Mouse (Mus musculus): ENCODE measurements around the gene Hdac5. TPM values are rescaled to one million over a fixed set of nuclear protein-coding genes. Genes with fewer than 3 reads are reported as not detected.

The Hdac5 gene
- polyA plus RNA-seq, 1 experiment from 2014 or later, result 45.3 TPM

GRCm38 (mm10) chr11:102245581-102246272 lies 15.8 kb upstream of the Hdac5 start:
- Histone ChIP-seq H3K27me3 (ENCODE audit: control insufficient read depth, insufficient read depth, low read length) (no peaks in the 10 kb centered on the region), H3K9me3 (replicated peaks; ENCODE audit: control insufficient read depth, low read length) (no peaks in the 10 kb centered on the region), H3K9ac (ENCODE audit: low read depth, low read length) (no peak overlapping the region; the same call in 1 of the 2 replicates), H3K27ac (ENCODE audit: low read depth, low read length) (no peak overlapping the region), H3K4me3 (ENCODE audit: low read depth, low read length) (peak overlapping the region; percentile 40; the same call in 1 of the 2 replicates), H3K36me3 (ENCODE audit: control insufficient read depth, insufficient read depth, low read length) (no peaks in the 10 kb centered on the region), H3K4me2 (peak overlapping the region; percentile 81), H3K4me1 (ENCODE audit: control insufficient read depth, insufficient read depth, low read length) (peaks cover 16% of the 10 kb centered on the region)
- no peak for ATAC-seq (replicated peaks; ENCODE audit: insufficient number of reproducible peaks, low FRiP score, low TSS enrichment)
- 62% methylated on average over 14 of the region's 14 CpGs for WGBS (ENCODE audit: insufficient replicate concordance)

DNA sequence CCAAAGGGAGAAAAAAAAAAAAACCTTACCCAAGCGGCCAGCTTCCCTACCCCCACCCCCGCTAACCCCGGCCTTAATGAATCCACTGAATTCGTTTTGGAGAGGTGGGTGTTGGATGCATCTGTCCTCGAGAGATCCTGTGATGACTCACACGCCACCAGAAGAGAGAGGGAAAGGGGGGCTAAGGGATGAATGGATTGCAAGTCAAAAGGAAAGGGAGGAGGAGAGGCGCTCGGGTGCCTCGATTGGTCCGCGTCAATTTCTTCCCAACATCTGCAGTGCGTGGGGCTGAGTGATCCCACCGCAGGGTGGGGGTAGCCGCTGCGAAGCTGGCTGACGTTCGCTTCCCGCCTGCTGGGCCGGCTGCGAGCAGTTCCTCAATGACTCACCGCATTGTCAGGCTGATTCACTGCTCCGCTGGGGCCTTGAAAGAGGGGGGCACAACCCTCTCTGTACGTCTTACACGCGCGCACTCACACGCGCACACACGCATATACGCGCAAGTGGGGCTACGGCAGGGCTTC lies 15.0 kb upstream of the Hdac5 start:
- no peaks in the 10 kb centered on the region for H3K9me3 ChIP-seq (replicated peaks; ENCODE audit: control insufficient read depth, low read length)
- H3K4me1 ChIP-seq (ENCODE audit: control insufficient read depth, insufficient read depth, low read length), result peaks cover 16% of the 10 kb centered on the region
- 1% methylated on average over 32 of the region's 32 CpGs for WGBS (ENCODE audit: insufficient replicate concordance)
- ATAC-seq (replicated peaks; ENCODE audit: insufficient number of reproducible peaks, low FRiP score, low TSS enrichment), result peak; percentile 37; the same call in 1 of the 2 replicates
- peak overlapping the region; percentile 81 for H3K4me2 ChIP-seq
- no peaks in the 10 kb centered on the region for H3K27me3 ChIP-seq (ENCODE audit: control insufficient read depth, insufficient read depth, low read length)
- H3K4me3 ChIP-seq (ENCODE audit: low read depth, low read length), result peak overlapping the region; percentile 40
- H3K9ac ChIP-seq (ENCODE audit: low read depth, low read length), result peak overlapping the region; percentile 74
- no peak overlapping the region for H3K27ac ChIP-seq (ENCODE audit: low read depth, low read length)
- H3K36me3 ChIP-seq (ENCODE audit: control insufficient read depth, insufficient read depth, low read length), result no peaks in the 10 kb centered on the region

DNA sequence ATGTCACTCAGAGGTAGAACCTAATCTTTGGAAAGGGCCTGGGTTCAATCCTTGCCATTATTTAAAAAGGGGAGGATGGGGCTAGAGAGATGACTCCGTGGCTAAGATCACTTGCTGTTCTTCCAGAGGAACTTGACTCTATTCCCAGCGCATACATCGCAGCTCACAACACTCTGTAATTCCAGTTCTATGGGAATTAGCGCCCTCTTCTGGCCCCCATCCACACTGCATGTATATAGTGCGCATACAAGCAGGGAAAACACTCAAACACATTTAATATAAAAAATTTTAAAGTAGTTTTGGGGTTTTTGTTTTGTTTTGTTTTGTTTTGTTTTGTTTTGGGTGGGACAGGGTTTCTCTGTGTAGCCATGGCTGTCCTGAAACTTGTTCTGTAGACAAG lies 11.9 kb upstream of the Hdac5 start:
- no peak overlapping the region for H3K4me3 ChIP-seq (ENCODE audit: low read depth, low read length)
- no peaks in the 10 kb centered on the region for H3K36me3 ChIP-seq (ENCODE audit: control insufficient read depth, insufficient read depth, low read length)
- ATAC-seq (replicated peaks; ENCODE audit: insufficient number of reproducible peaks, low FRiP score, low TSS enrichment), result no peak
- H3K27ac ChIP-seq (ENCODE audit: low read depth, low read length), result no peak overlapping the region
- no peaks in the 10 kb centered on the region for H3K27me3 ChIP-seq (ENCODE audit: control insufficient read depth, insufficient read depth, low read length)
- no peak overlapping the region for H3K4me2 ChIP-seq
- no peaks in the 10 kb centered on the region for H3K9me3 ChIP-seq (replicated peaks; ENCODE audit: control insufficient read depth, low read length)
- 48% methylated on average over 5 of the region's 5 CpGs for WGBS (ENCODE audit: insufficient replicate concordance)
- no peak overlapping the region for H3K9ac ChIP-seq (ENCODE audit: low read depth, low read length)
- H3K4me1 ChIP-seq (ENCODE audit: control insufficient read depth, insufficient read depth, low read length), result peaks cover 9% of the 10 kb centered on the region; the same call in 1 of the 2 replicates

DNA sequence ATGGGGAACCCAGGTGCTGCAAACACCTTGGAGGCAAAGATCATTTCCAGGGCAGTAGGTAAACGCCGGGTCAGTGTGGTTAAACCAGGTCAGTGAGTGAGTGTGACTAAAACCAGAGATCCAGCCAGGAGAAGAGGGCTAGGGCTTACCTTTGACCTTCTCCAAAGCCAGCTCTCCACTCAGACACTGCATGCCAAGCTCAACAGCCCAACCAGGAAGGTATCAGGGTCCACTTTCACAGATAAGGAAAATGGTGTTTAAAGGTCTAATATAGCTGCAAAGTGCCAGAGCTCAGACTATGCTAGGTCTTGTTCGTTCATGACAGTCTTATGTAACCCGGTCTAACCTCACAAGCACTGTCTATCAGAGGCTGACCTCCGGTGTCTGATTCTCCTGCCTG lies 11.3 kb upstream of the Hdac5 start:
- Histone ChIP-seq H3K4me3 (ENCODE audit: low read depth, low read length) (no peak overlapping the region), H3K4me2 (no peak overlapping the region), H3K36me3 (ENCODE audit: control insufficient read depth, insufficient read depth, low read length) (no peaks in the 10 kb centered on the region), H3K9ac (ENCODE audit: low read depth, low read length) (no peak overlapping the region), H3K27ac (ENCODE audit: low read depth, low read length) (no peak overlapping the region), H3K4me1 (ENCODE audit: control insufficient read depth, insufficient read depth, low read length) (peaks cover 9% of the 10 kb centered on the region; the same call in 1 of the 2 replicates), H3K27me3 (ENCODE audit: control insufficient read depth, insufficient read depth, low read length) (no peaks in the 10 kb centered on the region), H3K9me3 (replicated peaks; ENCODE audit: control insufficient read depth, low read length) (no peaks in the 10 kb centered on the region)
- no peak for ATAC-seq (replicated peaks; ENCODE audit: insufficient number of reproducible peaks, low FRiP score, low TSS enrichment)
- WGBS (ENCODE audit: insufficient replicate concordance), result 66% methylated on average over 5 of the region's 5 CpGs

- Histone ChIP-seq H3K36me3 (ENCODE audit: control insufficient read depth, insufficient read depth, low read length) (no peaks in the 10 kb centered on the region), H3K9me3 (replicated peaks; ENCODE audit: control insufficient read depth, low read length) (no peaks in the 10 kb centered on the region), H3K9ac (ENCODE audit: low read depth, low read length) (no peak overlapping the region), H3K4me1 (ENCODE audit: control insufficient read depth, insufficient read depth, low read length) (peaks cover 9% of the 10 kb centered on the region; the same call in 1 of the 2 replicates), H3K27me3 (ENCODE audit: control insufficient read depth, insufficient read depth, low read length) (no peaks in the 10 kb centered on the region), H3K27ac (ENCODE audit: low read depth, low read length) (no peak overlapping the region), H3K4me3 (ENCODE audit: low read depth, low read length) (no peak overlapping the region), H3K4me2 (no peak overlapping the region)
- WGBS (ENCODE audit: insufficient replicate concordance), result 80% methylated on average over 6 of the region's 6 CpGs
- ATAC-seq (replicated peaks; ENCODE audit: insufficient number of reproducible peaks, low FRiP score, low TSS enrichment), result no peak
Measured at GRCm38 (mm10) chr11:102240636-102241035, 10.7 kb upstream of the Hdac5 start.

DNA sequence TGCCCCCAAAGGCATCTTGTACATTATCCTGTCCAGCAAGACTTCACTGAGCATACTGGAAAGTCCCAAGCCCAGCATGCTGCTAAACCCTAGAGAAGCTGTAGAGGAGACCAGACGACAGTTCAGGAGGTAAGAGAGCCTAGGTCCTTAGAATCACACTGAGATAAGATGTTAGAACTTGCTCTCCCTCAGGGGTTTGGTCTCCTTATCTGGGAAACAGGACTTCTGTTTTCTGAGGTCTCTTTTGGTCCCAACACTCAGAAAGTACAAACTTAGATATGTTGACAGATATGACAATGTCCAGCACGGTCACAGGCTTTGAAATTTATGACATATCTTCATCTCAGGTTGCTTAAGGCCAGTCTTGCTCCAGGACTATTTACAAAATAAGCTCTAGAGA lies 6.1 kb upstream of the Hdac5 start:
- Histone ChIP-seq H3K27me3 (ENCODE audit: control insufficient read depth, insufficient read depth, low read length) (no peaks in the 10 kb centered on the region), H3K4me3 (ENCODE audit: low read depth, low read length) (no peak overlapping the region), H3K9me3 (replicated peaks; ENCODE audit: control insufficient read depth, low read length) (no peaks in the 10 kb centered on the region), H3K36me3 (ENCODE audit: control insufficient read depth, insufficient read depth, low read length) (no peaks in the 10 kb centered on the region), H3K4me2 (no peak overlapping the region), H3K27ac (ENCODE audit: low read depth, low read length) (no peak overlapping the region), H3K4me1 (ENCODE audit: control insufficient read depth, insufficient read depth, low read length) (no peaks in the 10 kb centered on the region), H3K9ac (ENCODE audit: low read depth, low read length) (no peak overlapping the region)
- WGBS (ENCODE audit: insufficient replicate concordance), result 26% methylated on average over 2 of the region's 2 CpGs
- ATAC-seq (replicated peaks; ENCODE audit: insufficient number of reproducible peaks, low FRiP score, low TSS enrichment), result no peak

- peak overlapping the region; percentile 93 for H3K4me2 ChIP-seq
- H3K27ac ChIP-seq (ENCODE audit: low read depth, low read length), result peak overlapping the region; percentile 86
- no peaks in the 10 kb centered on the region for H3K27me3 ChIP-seq (ENCODE audit: control insufficient read depth, insufficient read depth, low read length)
- no peaks in the 10 kb centered on the region for H3K9me3 ChIP-seq (replicated peaks; ENCODE audit: control insufficient read depth, low read length)
- H3K9ac ChIP-seq (ENCODE audit: low read depth, low read length), result peak overlapping the region; percentile 93
- no peaks in the 10 kb centered on the region for H3K36me3 ChIP-seq (ENCODE audit: control insufficient read depth, insufficient read depth, low read length)
- H3K4me3 ChIP-seq (ENCODE audit: low read depth, low read length), result peak overlapping the region; percentile 98
- under 1% methylated on average over 28 of the region's 47 CpGs for WGBS (ENCODE audit: insufficient replicate concordance)
- ATAC-seq (replicated peaks; ENCODE audit: insufficient number of reproducible peaks, low FRiP score, low TSS enrichment), result peak; percentile 51; the same call in 1 of the 2 replicates
- peaks cover 50% of the 10 kb centered on the region for H3K4me1 ChIP-seq (ENCODE audit: control insufficient read depth, insufficient read depth, low read length)
Measured at GRCm38 (mm10) chr11:102229331-102229953, 524 bp downstream of the Hdac5 start.

DNA sequence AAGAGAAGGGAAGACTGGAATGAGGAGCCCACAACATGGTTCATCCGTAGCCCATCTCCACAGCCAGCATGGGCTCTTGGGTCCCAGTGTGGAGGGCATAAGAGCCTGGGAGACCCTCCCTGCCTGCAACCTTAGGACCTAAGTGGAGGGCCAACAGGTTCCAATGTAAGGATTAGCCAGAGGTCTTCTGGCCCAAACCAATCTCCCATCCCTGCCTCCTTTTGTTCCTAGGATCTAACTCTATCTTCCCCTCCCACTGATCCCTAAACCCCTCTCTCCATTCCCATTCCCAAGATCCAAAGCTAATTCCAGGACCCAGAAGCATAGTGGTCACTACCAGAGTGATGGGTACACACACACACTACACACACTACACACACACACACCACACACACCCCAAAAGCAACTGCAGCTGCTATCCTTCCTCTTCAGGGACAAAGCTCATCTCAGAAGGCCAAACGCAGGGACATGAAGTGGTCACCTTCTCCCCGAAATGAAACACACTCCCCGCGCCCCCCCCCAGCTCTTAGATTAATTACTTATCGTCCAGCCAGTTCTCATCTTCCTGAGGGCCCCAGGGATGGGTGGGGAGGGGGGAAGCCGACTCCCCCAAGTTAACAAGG lies 1.2 kb downstream of the Hdac5 start:
- Histone ChIP-seq H3K4me1 (ENCODE audit: control insufficient read depth, insufficient read depth, low read length) (peaks cover 55% of the 10 kb centered on the region), H3K9ac (ENCODE audit: low read depth, low read length) (peak overlapping the region; percentile 93), H3K4me3 (ENCODE audit: low read depth, low read length) (peak overlapping the region; percentile 98), H3K36me3 (ENCODE audit: control insufficient read depth, insufficient read depth, low read length) (no peaks in the 10 kb centered on the region), H3K4me2 (peak overlapping the region; percentile 93), H3K9me3 (replicated peaks; ENCODE audit: control insufficient read depth, low read length) (no peaks in the 10 kb centered on the region), H3K27ac (ENCODE audit: low read depth, low read length) (peak overlapping the region; percentile 86; the same call in 1 of the 2 replicates), H3K27me3 (ENCODE audit: control insufficient read depth, insufficient read depth, low read length) (no peaks in the 10 kb centered on the region)
- no peak for ATAC-seq (replicated peaks; ENCODE audit: insufficient number of reproducible peaks, low FRiP score, low TSS enrichment)
- WGBS (ENCODE audit: insufficient replicate concordance), result 17% methylated on average over 7 of the region's 7 CpGs

Measured in heart, embryonic 11.5 days (tissue).